Mouse (Mus musculus): ENCODE measurements around the gene Klf12.

- TF ChIP-seq POLR2A (IDR thresholded peaks at IDR 0.05; ENCODE audit: insufficient read depth, low read length) (no peak), CTCF (IDR thresholded peaks at IDR 0.05; ENCODE audit: low read depth, low read length) (no peak), EP300 (IDR thresholded peaks at IDR 0.05; ENCODE audit: insufficient read depth, low read depth, low read length) (no peak)
Measured at GRCm38 (mm10) chr14:99900902-99901301, 383.6 kb downstream of the Klf12 start.

All from ES-Bruce4 (cell line).